Comparison of ENCODE assay signal across 28 mouse cellular contexts in genomic region chr10:62013190-62013589, GRCm38 (mm10). TPM values are rescaled to one million over a fixed set of nuclear protein-coding genes. Genes with fewer than 3 reads are reported as not detected.
"Had no signal": no experiment of that assay in that cellular context is flagged by ENCODE, and none has a peak within 500 bp of the region (broad histone marks: within the 10 kb centered on the region; RNA-seq: fewer than 3 reads in every experiment).

No protein-coding gene starts in this region.

- H3K27me3 ChIP-seq: hindbrain, embryonic 13.5 days; hindbrain, embryonic 15.5 days; liver, embryonic 13.5 days; liver, embryonic 15.5 days had no signal

- H3K9ac ChIP-seq: heart, embryonic 12.5 days; hindbrain, embryonic 13.5 days; hindbrain, embryonic 15.5 days; limb, embryonic 12.5 days; liver, embryonic 13.5 days; liver, embryonic 15.5 days; liver, postnatal 0 days had no signal

- H3K4me2 ChIP-seq: heart, embryonic 12.5 days; hindbrain, embryonic 13.5 days; hindbrain, embryonic 15.5 days; limb, embryonic 12.5 days; liver, embryonic 11.5 days; liver, embryonic 13.5 days; liver, embryonic 15.5 days had no signal

- H3K4me3 ChIP-seq: gastrocnemius, adult 2 months; heart, embryonic 10.5 days; heart, embryonic 12.5 days; hindbrain, embryonic 13.5 days; hindbrain, embryonic 15.5 days; layer of hippocampus, adult 2 months; left cerebral cortex, adult 2 months; limb, embryonic 10.5 days; limb, embryonic 12.5 days; liver, embryonic 13.5 days; liver, embryonic 15.5 days had no signal

- H3K4me1 ChIP-seq: heart, embryonic 12.5 days; liver, embryonic 13.5 days; liver, embryonic 15.5 days had no signal

- H3K27ac ChIP-seq: gastrocnemius, adult 2 months; heart, embryonic 10.5 days; hindbrain, embryonic 13.5 days; hindbrain, embryonic 15.5 days; hindbrain, postnatal 0 days; layer of hippocampus, adult 2 months; left cerebral cortex, adult 2 months; limb, embryonic 10.5 days; limb, embryonic 12.5 days; liver, embryonic 13.5 days; liver, embryonic 15.5 days had no signal

- DNase-seq: gastrocnemius, adult 2 months; gastrocnemius, postnatal 10 days; gastrocnemius, postnatal 25 days; heart, adult 18-20 months; heart, postnatal 10 days; heart, postnatal 36 days; kidney, adult 18-20 months; kidney, adult 8-10 months; kidney, postnatal 10 days; kidney, postnatal 25 days; kidney, postnatal 4 days; liver; liver, embryonic 13.5 days; liver, postnatal 0 days had no signal

- H3K36me3 ChIP-seq: heart, embryonic 10.5 days; heart, embryonic 12.5 days; hindbrain, embryonic 13.5 days; hindbrain, embryonic 15.5 days; limb, embryonic 10.5 days; limb, embryonic 12.5 days; liver, embryonic 13.5 days; liver, embryonic 15.5 days had no signal

- H3K9me3 ChIP-seq: heart, embryonic 12.5 days; hindbrain, embryonic 13.5 days; hindbrain, embryonic 15.5 days; limb, embryonic 10.5 days; limb, embryonic 12.5 days; liver, embryonic 13.5 days; liver, embryonic 15.5 days had no signal

- ATAC-seq: hindbrain, postnatal 0 days; intestine, postnatal 0 days; liver, postnatal 0 days had no signal

RNA-seq across cellular contexts. Expression of gene Col13a1, which starts 34.3 kb away (rescaled TPM):
- total RNA-seq: granulocyte monocyte progenitor cell, adult 5-6 weeks; hematopoietic stem cell, adult 5-6 weeks had no signal
